Mouse (Mus musculus) megakaryocyte-erythroid progenitor cell, adult 5-6 weeks (primary cell): ENCODE measurements around the gene Izumo1. TPM values are rescaled to one million over a fixed set of nuclear protein-coding genes. Genes with fewer than 3 reads are reported as not detected.

Experiments used
- ATAC-seq: replicated peaks from 2 replicates; pipeline ENCODE4 v1.8.0; 2016; ENCODE audit warnings: mild to moderate bottlenecking, inconsistent platforms; ENCODE audit not compliant: severe bottlenecking, poor library complexity, low FRiP score, low TSS enrichment
- total RNA-seq, 2 experiments: library from RNA; stranded (forward) in 1 of 2; stranded (reverse) in 1 of 2; fragments of 200-1000, 215-1000 nt in 1 of 2; fragments of >200 nt in 1 of 2; fragmentation: Nextera tagmentation in 1 of 2; gene quantifications; 2 replicates each; pipeline ENCODE4 v1.2.3; 2014 to 2017

Gene Izumo1
- total RNA-seq, 2 experiments from 2014 or later = not detected

- ATAC-seq = no peak
Measured at GRCm38 (mm10) chr7:45668921-45669320, 47.3 kb downstream of the Izumo1 start.

GRCm38 (mm10) chr7:45677627-45678295 lies 56.1 kb downstream of the Izumo1 start:
- ATAC-seq = no peak

Other genes with a start within 250 kb of the Izumo1 start
Only the 30 nearest of the 34 such genes appear.
- gene Lhb, start 201.0 kb upstream of the Izumo1 start, total RNA-seq (2014; fragmentation: Nextera tagmentation) = not detected in 2 replicates
- not detected in 2 replicates for gene Lhb, start 201.0 kb upstream of the Izumo1 start, total RNA-seq (2017)
- 5.9 and 6.2 TPM in 2 replicates for gene Gys1, start 187.0 kb upstream of the Izumo1 start, total RNA-seq (2014; fragmentation: Nextera tagmentation)
- 3.4 and 4.6 TPM in 2 replicates for gene Gys1, start 187.0 kb upstream of the Izumo1 start, total RNA-seq (2017)
- gene Ruvbl2, start 183.7 kb upstream of the Izumo1 start, total RNA-seq (2014; fragmentation: Nextera tagmentation) = 171 and 179 TPM in 2 replicates
- gene Ruvbl2, start 183.7 kb upstream of the Izumo1 start, total RNA-seq (2017) = 185 and 236 TPM in 2 replicates
- 1,148 and 1,512 TPM in 2 replicates for gene Ftl1, start 161.9 kb upstream of the Izumo1 start, total RNA-seq (2014; fragmentation: Nextera tagmentation)
- gene Ftl1, start 161.9 kb upstream of the Izumo1 start, total RNA-seq (2017) = 490 and 578 TPM in 2 replicates
- gene Bax, start 154.9 kb upstream of the Izumo1 start, total RNA-seq (2014; fragmentation: Nextera tagmentation) = 60.7 and 75.9 TPM in 2 replicates
- 38.8 and 40.8 TPM in 2 replicates for gene Bax, start 154.9 kb upstream of the Izumo1 start, total RNA-seq (2017)
- 0.42 TPM in 1 of 2 replicates, not detected in the other for gene Tulp2, start 139.9 kb upstream of the Izumo1 start, total RNA-seq (2014; fragmentation: Nextera tagmentation)
- 0.19 TPM in 1 of 2 replicates, not detected in the other for gene Tulp2, start 139.9 kb upstream of the Izumo1 start, total RNA-seq (2017)
- gene Gm45808, start 135.0 kb upstream of the Izumo1 start, total RNA-seq (2014; fragmentation: Nextera tagmentation) = not detected in 2 replicates
- gene Gm45808, start 135.0 kb upstream of the Izumo1 start, total RNA-seq (2017) = not detected in 2 replicates
- gene Dhdh, start 133.0 kb upstream of the Izumo1 start, total RNA-seq (2014; fragmentation: Nextera tagmentation) = 1.9 and 2.5 TPM in 2 replicates
- 1.8 and 3.5 TPM in 2 replicates for gene Dhdh, start 133.0 kb upstream of the Izumo1 start, total RNA-seq (2017)
- 100 and 140 TPM in 2 replicates for gene Nucb1, start 111.4 kb upstream of the Izumo1 start, total RNA-seq (2014; fragmentation: Nextera tagmentation)
- 285 and 323 TPM in 2 replicates for gene Nucb1, start 111.4 kb upstream of the Izumo1 start, total RNA-seq (2017)
- gene Ppp1r15a, start 95.5 kb upstream of the Izumo1 start, total RNA-seq (2014; fragmentation: Nextera tagmentation) = 35.5 and 79.3 TPM in 2 replicates
- gene Ppp1r15a, start 95.5 kb upstream of the Izumo1 start, total RNA-seq (2017) = 161 and 186 TPM in 2 replicates
- 0.27 TPM in 1 of 2 replicates, not detected in the other for gene Plekha4, start 95.5 kb upstream of the Izumo1 start, total RNA-seq (2014; fragmentation: Nextera tagmentation)
- not detected in 2 replicates for gene Plekha4, start 95.5 kb upstream of the Izumo1 start, total RNA-seq (2017)
- gene Hsd17b14, start 66.9 kb upstream of the Izumo1 start, total RNA-seq (2014; fragmentation: Nextera tagmentation) = not detected in 2 replicates
- not detected in 2 replicates for gene Hsd17b14, start 66.9 kb upstream of the Izumo1 start, total RNA-seq (2017)
- gene Bcat2, start 51.7 kb upstream of the Izumo1 start, total RNA-seq (2014; fragmentation: Nextera tagmentation) = 81.0 and 92.5 TPM in 2 replicates
- 23.3 and 50.0 TPM in 2 replicates for gene Bcat2, start 51.7 kb upstream of the Izumo1 start, total RNA-seq (2017)
- gene Fgf21, start 6.3 kb upstream of the Izumo1 start, total RNA-seq (2014; fragmentation: Nextera tagmentation) = not detected in 2 replicates
- gene Fgf21, start 6.3 kb upstream of the Izumo1 start, total RNA-seq (2017) = not detected in 2 replicates
- gene Fut1, start 4.5 kb upstream of the Izumo1 start, total RNA-seq (2014; fragmentation: Nextera tagmentation) = not detected in 2 replicates
- gene Fut1, start 4.5 kb upstream of the Izumo1 start, total RNA-seq (2017) = not detected in 2 replicates
- gene Rasip1, start 5.7 kb downstream of the Izumo1 start, total RNA-seq (2014; fragmentation: Nextera tagmentation) = not detected in 2 replicates
- gene Rasip1, start 5.7 kb downstream of the Izumo1 start, total RNA-seq (2017) = not detected in 2 replicates
- not detected in 2 replicates for gene Mamstr, start 18.2 kb downstream of the Izumo1 start, total RNA-seq (2014; fragmentation: Nextera tagmentation)
- gene Mamstr, start 18.2 kb downstream of the Izumo1 start, total RNA-seq (2017) = not detected in 2 replicates
- not detected in 2 replicates for gene Fut2, start 44.6 kb downstream of the Izumo1 start, total RNA-seq (2014; fragmentation: Nextera tagmentation)
- gene Fut2, start 44.6 kb downstream of the Izumo1 start, total RNA-seq (2017) = not detected in 2 replicates
- not detected in 2 replicates for gene Ntn5, start 62.2 kb downstream of the Izumo1 start, total RNA-seq (2014; fragmentation: Nextera tagmentation)
- gene Ntn5, start 62.2 kb downstream of the Izumo1 start, total RNA-seq (2017) = not detected in 2 replicates
- gene Sec1, start 72.6 kb downstream of the Izumo1 start, total RNA-seq (2014; fragmentation: Nextera tagmentation) = not detected in 2 replicates
- not detected in 2 replicates for gene Sec1, start 72.6 kb downstream of the Izumo1 start, total RNA-seq (2017)
- not detected in 2 replicates for gene Car11, start 78.0 kb downstream of the Izumo1 start, total RNA-seq (2014; fragmentation: Nextera tagmentation)
- gene Car11, start 78.0 kb downstream of the Izumo1 start, total RNA-seq (2017) = not detected in 2 replicates
- gene Dbp, start 83.3 kb downstream of the Izumo1 start, total RNA-seq (2014; fragmentation: Nextera tagmentation) = 7.1 and 9.1 TPM in 2 replicates
- gene Dbp, start 83.3 kb downstream of the Izumo1 start, total RNA-seq (2017) = 5.6 and 6.2 TPM in 2 replicates
- gene Rpl18, start 93.6 kb downstream of the Izumo1 start, total RNA-seq (2014; fragmentation: Nextera tagmentation) = 2,679 and 3,223 TPM in 2 replicates
- 1,594 and 2,062 TPM in 2 replicates for gene Rpl18, start 93.6 kb downstream of the Izumo1 start, total RNA-seq (2017)
- gene Sphk2, start 96.2 kb downstream of the Izumo1 start, total RNA-seq (2014; fragmentation: Nextera tagmentation) = 16.3 and 19.8 TPM in 2 replicates
- 7.5 and 7.8 TPM in 2 replicates for gene Sphk2, start 96.2 kb downstream of the Izumo1 start, total RNA-seq (2017)
- 1.1 and 2.1 TPM in 2 replicates for gene Fam83e, start 99.4 kb downstream of the Izumo1 start, total RNA-seq (2014; fragmentation: Nextera tagmentation)
- gene Fam83e, start 99.4 kb downstream of the Izumo1 start, total RNA-seq (2017) = 0.61 and 2.9 TPM in 2 replicates
- not detected in 2 replicates for gene Spaca4, start 104.0 kb downstream of the Izumo1 start, total RNA-seq (2014; fragmentation: Nextera tagmentation)
- not detected in 2 replicates for gene Spaca4, start 104.0 kb downstream of the Izumo1 start, total RNA-seq (2017)
- not detected in 2 replicates for gene Lmtk3, start 161.9 kb downstream of the Izumo1 start, total RNA-seq (2014; fragmentation: Nextera tagmentation)
- not detected in 2 replicates for gene Lmtk3, start 161.9 kb downstream of the Izumo1 start, total RNA-seq (2017)
- gene Sult2b1, start 162.9 kb downstream of the Izumo1 start, total RNA-seq (2014; fragmentation: Nextera tagmentation) = 0.84 TPM in 1 of 2 replicates, not detected in the other
- gene Sult2b1, start 162.9 kb downstream of the Izumo1 start, total RNA-seq (2017) = not detected in 2 replicates
- gene Cyth2, start 192.8 kb downstream of the Izumo1 start, total RNA-seq (2014; fragmentation: Nextera tagmentation) = 27.2 and 30.8 TPM in 2 replicates
- 36.9 and 38.0 TPM in 2 replicates for gene Cyth2, start 192.8 kb downstream of the Izumo1 start, total RNA-seq (2017)
- not detected in 2 replicates for gene Kcnj14, start 203.0 kb downstream of the Izumo1 start, total RNA-seq (2014; fragmentation: Nextera tagmentation)
- gene Kcnj14, start 203.0 kb downstream of the Izumo1 start, total RNA-seq (2017) = not detected in 2 replicates